Mouse (Mus musculus) urinary bladder, postnatal 36 days (tissue): ENCODE results near the gene C8b.

Experiments used
- DNase-seq, 2 experiments: peaks; one replicate each; pipeline ENCODE4 v3.0.0; 2022; ENCODE audit warnings: low spot score in 2 of 2, mixed read lengths in 1 of 2

The C8b gene

DNA sequence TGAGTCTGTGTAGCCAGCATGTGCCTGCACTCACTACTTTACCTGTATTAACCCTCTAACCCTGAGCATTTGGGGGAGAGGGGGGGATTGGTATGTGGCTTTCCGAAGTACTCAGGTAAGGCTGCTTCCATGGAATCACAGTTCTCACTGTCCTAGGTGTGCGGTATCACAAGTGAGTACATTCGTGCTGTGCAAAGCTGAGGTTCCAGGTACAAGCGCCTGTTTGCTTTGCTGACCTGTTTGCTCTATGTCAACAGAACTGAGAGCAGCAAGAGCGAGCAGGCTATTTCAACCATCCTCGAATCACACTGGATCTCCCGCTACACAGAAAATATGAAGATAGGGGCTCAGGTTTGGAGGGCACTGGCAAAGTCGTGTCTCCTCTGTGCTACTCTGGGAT is at the start of gene C8b:
Gene C8b, plus strand, starts transcription at position 253 of the 400 bp plus-strand sequence.
- DNase-seq, result no peak

DNA sequence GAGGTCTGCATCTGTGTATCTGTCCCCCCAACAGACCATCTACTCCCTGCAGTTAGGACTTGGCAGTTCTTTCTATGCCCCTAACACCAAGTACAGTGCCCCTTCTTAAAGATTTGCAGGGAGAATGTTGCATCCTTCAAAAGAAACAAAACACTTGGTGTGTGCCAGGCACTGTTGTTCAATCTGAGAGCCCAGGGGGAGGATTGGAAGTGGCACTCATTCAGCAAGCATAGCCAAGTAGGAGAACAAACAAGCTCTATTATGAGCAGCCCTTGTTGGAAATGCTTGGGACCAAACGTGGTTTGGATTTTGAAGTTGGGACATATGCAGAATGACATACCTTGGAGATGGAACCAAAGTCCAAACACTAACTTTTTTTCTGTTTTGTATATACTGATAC is 49.6 kb upstream of the C8b start:
- DNase-seq, result no peak

DNA sequence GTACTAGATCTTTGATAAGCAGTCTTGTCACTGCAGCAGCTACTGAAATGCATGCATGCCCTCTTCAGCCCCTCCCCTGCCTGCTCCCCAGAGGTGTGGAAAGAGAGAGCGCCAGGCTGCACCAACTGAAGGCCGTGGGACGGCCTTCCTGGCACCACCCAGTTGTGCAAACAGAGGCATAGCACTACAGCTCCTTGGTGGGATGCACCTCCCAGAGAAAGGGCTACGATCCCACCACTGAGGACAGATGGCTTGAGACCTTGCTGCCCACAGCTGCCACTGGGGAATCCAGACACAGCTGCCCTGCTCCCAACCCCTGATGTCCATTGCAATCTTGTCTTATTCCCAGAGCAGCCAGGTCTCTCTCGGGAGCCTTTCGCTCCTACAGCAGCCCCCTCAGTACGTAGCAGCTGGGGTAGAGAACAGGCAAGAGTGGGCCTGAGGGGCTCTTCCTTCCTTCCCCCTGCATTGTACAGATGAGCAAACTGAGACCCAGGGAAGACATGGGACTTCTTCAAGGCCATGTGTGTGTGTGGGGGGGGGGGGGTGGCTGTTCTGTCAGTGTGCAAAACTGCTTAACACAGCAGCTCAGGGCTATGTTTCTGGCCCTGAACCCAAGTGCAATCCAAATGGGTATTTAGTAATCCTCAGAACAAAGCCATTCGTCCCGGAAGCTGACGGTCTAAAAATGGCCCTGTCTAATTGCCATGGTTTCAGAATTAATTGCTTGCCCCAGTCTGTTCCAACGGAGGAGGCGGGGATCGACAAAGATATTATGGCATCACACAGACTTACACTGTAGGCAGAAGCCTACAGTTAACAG is 46.9 kb upstream of the C8b start:
- DNase-seq, result no peak

DNA sequence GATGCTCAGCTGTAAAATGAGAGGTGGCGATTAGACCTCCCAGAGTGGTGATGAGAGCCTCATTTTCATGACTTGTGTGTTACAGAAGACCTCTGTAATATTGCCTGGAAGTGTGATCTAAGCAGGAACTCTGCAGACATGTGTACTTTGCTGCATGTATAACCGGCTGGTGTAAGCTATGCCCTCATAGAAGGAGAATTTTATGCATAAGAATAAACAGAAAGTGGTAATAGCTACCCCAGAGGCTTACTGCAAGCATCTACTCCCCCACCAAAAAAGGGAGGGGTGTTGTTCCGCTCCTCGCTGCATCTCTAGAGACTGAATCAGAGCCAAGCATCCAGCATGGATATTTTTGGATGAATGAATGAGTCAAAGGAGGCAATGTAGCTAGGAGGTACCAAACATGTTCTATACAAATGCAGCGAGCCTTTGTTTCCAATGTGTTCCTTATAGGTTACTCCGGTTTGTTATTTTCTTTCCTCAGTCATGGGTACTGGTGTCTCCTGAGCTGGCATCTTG is 42.5 kb upstream of the C8b start:
- no peak for DNase-seq

DNA sequence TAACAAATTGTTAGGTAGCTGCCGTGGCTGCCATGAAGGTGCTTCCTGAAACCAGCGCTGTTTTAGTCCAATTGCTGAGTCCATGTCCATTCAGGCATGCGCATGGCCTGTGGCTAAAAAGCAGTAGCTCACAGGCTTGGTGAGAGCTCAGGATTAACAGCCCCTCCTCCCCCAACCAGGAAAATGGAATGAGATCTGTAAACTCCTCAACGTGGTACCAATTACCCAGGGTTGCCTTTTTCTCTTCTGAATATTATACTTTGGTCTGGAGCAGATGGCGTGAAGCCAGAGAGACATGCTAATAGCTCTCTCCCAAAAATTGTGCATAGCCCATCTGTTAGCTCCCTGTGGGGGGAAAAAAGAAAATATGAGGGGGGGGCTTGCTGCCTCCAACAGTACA is 41.9 kb upstream of the C8b start:
- no peak for DNase-seq

DNA sequence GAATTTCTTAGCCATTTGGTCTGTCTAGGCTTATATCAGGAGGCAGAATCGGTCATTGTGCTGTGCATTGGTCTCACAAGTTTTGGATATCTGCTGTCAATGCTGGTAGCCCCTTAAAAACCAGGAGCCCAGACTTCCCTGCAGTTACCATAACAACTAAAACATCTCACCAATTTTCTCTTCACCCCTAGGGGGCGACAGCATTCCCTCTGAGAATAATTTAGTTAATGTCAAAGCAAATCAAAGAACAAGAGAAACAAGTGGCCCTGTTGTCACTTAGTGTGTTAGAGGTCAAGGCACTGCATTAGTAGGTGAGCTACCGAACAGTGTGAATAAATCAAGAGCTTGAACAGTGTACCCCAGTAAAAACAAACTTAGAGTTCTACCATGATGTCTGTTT is 40.4 kb upstream of the C8b start:
- no peak for DNase-seq

DNA sequence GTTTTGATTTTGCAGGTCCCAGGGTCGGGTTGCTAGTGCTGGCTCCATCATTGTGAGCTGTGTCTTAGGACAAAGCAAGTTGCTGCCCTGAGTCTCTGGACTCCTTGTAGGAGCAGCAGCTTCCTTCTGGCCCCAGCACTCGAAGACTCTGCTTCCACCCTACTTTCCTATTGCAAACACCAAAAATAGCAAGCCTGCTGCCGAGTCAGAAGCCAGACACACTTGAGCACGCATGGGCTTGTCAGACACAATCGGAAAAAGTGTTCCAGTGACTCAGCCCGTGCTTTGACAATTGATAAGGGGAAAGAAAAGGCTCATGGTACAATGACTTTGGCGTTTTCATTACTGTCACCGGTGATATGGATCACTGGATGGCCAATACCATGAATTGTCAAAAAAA is 36.9 kb upstream of the C8b start:
- DNase-seq, result peak; percentile 28 to 38

DNA sequence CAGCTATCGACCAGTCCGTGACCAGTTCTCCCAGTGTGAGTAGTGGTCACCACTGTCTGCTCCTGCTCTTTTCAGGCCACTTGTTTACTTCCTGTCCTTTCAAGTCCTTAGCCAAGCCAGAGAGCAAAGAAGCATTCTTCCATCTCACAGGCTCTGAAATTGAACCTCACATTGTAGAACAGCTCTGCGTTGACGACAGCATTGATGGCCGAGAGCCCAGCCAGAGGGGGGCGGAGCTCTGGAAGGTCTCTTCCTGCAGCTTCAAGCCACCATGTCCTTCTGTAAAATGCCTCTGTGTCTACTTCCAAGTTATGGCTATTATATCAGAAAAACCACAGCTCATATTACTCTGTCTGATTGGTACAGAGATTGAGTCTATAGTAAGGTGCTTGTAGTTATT is 19.6 kb upstream of the C8b start:
- DNase-seq, result no peak

DNA sequence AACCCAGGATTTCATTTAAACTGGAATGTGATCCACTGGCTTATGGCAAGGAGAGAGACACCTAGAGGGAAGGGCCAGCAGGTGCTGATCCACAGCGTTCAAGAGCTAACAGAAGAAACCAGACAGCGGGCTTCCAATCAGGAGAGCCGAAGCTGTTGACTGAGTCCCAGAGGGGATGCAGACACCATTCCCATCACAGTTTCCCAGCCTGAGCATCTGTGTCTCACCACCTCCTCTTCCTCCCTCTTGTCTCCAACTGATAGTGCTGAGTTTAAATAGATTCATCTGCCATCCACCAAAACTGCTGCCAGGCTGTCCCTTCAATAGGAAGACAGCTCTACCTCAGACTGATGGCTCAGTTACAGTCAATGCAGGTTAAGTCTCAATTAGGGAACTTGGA is 12.0 kb upstream of the C8b start:
- no peak for DNase-seq

DNA sequence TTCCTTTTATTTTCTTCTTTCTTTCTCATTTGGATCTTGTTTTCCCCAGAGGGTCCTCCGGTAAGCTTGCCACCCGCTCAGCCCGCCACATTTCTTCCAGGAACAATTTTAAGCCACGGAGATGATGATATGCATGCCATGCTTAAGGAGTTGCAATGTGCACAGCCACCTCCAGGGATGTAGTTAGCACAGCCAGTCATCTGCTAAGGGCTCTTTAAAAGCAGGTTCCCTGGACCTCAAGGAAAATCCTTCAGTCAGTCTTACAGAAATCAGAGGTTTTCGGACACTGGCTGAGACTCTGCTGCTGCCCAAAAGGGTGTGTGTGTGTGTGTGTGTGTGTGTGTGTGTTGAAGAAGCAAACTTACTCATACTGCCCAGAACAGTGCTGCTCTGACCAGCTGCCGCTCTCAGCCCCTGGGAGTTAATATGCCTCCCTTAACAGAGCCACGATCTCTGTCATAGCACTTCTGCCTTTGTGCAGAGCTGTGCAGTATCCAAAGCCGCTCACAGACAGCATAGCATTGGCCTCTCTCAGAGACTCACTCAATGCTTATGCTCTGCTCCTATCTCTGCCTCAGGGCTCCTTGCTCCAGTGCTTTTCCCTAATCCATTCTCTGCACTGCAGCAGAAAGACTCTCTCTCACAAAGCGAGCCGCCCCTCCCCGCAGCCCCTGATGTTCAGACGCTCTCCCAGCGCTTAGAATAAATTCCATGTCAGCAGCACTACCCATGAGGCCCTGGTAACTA is 5.1 kb upstream of the C8b start:
- DNase-seq, result no peak

DNA sequence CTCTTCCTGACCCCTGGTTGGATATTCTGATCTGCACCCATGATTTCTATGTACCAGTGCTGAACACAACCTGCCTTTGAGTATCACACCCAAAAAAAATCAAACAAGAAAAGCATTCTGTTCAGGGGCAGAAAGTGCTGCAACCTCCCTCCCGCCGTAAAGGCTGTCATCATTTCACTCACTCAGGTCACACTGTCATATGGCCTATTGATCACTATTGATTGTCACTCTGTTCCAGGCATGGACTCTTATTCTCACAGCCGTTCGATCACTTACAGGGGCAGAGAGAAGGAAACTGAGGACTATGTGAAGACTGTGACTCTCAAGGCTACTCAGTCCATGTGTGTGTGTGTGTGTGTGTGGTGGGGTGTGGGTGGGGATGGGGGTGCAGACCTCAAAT is 2.1 kb downstream of the C8b start:
- DNase-seq, result no peak

DNA sequence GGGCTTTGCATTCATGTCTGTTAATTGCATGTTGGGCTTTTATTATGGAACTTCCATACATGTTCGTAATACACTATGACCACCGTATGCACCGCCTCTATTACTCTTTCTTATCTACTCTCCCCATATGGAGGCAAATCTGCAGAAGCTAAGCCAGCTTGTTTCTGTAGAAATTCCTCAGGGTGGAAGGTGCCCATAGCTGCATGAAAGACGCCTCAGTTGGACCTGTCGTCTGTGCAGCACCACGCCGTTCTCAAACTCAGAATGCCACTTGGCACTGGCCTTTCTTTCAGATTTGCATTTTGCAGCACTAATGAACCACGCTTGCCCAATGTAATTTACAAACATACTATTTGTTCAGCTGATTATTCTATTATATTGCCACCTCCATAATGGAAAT is 3.5 kb downstream of the C8b start:
- DNase-seq, result no peak

DNA sequence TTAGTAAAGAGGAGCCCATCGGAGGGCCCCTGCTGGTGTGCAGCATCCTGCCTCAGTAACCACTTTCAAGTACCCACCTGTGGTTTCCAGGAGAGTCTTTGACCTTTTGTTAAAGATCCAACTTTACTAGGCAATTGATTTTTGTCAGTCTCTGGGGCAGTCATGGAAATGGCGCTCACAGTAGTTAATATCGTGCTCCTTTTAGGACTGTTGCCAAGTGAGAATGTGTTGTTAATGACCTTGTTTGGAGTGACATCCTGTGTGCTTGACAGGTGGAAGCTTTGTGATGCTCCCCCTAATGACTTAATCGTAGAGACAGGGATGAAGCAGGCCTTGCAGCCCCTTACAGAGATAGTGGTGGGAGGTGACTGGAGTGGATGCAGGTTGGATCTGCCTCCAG is 4.2 kb downstream of the C8b start:
- no peak for DNase-seq

DNA sequence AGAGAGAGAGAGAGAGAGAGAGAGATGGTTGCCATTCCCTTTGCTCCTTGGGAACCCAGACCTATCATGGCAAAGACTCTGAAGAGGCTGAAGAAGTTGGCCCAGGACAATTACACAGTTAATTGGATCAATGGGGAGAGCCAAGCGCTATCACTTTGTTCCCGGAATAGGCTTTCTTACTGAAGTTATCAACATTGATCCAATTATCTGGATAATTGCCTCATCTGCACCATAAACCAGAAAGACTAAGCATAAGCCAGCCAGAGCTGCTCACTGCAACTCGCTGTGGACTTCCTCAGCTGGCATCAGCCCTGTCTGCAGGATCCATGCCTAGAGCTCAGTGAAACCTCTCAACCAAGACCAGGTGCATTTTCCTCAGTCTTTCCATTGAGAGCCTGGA is 9.5 kb downstream of the C8b start:
- DNase-seq, result no peak

DNA sequence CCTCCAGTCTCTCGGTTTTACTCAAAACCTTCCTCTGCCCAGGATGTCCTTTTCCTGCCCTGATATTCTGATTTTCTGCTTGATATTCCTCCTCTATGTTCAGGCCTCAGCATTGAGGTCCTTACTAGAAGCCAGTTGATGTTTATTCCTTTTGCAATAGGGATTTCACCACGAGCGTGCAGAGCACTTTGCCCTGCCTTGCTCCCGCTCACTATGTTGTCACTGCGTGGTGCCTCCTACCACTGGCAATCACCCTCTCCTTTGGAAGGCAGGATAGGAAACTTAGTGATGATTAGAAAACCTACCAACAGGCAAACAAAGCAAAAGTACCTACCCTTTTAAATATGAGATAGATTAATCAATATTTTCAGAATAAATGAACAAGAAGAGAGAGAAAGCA is 13.3 kb downstream of the C8b start:
- no peak for DNase-seq

DNA sequence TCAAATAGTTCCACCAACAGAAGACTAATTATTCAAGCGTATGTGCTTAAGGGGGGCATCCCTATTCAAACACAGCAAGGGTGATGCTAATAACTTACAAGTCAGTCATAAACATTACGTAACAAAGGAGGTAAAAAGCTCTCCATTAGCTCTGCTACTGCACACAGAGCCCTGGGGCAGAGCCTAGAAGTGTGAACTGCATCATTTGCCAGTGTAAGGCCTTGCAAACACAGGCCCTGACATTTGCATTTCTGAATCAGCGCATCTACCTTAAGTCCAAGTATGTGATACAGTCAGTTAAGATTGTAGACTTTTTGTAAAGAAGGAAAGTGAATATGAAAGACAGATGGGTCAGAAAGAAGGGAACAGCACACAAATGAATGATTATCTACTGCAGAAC is 15.3 kb downstream of the C8b start:
- DNase-seq, result no peak

DNA sequence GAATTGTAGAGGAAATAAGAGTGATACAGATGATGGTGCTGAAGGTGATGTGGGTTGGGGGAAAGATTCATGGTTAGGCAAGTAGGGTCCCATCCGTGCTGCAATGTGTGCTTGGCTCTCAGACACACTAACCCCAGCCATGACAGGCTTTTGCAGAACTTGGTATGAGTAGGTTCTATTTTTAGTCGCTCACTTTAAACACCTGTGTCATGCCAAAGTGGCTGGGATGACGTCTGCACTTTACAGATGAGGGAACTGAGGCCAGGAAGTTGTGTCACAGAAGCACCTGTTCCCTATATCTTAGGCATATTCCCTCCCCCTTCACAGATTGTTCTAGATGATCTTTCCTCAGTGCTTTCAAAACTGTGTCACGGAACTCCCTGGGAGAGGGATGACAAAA is 16.2 kb downstream of the C8b start:
- DNase-seq, result no peak

DNA sequence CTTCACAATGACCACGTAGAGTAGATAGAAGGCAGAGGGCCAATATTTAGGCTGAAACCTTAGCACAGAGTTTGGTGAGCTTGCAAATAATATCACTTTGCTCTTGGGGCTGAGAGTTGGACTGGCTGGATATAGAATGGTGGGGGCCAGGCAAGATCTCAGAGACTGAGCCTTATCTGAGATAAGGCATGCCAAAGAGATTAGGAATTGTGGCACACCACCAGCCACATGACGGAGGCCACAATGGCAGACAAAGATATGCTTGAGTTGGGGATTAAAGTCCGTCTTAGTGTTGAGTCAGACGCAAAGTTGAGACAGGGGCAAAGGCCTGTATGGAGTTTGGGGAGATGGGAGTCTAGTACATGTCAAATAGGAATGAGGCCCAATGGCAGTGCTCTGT is 26.0 kb downstream of the C8b start:
- no peak for DNase-seq

DNA sequence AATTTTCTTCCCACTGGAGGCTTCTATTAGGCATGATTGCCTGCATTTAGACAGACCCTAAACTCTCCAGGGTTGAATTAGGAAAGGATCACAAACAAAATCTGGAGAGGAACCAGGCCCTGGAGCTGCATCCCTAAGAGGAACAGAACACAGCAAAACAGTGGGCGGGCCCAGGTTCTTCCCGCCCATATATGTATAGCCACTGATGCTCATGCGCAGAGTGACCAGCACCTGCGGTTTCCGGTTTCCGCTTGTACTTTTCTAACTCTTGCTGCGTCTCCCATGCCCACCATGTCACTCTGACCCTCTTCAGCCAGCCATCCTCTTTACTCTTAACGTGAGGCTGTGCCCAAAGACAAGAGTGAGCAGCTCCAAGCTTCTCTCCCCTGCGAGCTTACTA is 32.8 kb downstream of the C8b start:
- no peak for DNase-seq

DNA sequence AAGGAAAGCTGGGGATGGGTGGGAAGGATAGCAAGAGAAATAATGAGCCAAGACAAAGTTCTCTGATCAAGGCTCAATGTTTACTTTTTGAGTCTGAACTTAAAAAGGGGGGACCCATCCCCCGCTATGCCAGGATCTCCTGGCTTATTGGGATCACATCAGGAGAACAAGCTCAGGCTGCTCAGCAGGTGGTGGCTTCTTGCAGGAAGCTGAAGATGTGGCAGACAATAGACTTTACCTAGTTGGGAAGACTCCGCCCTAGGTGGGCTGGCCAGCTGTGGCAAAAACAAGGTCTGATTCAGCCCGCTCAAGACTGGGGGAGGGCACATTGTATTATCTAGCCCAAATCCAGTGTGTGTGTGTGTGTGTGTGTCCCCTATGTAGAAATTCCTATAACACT is 35.5 kb downstream of the C8b start:
- DNase-seq, result no peak

DNA sequence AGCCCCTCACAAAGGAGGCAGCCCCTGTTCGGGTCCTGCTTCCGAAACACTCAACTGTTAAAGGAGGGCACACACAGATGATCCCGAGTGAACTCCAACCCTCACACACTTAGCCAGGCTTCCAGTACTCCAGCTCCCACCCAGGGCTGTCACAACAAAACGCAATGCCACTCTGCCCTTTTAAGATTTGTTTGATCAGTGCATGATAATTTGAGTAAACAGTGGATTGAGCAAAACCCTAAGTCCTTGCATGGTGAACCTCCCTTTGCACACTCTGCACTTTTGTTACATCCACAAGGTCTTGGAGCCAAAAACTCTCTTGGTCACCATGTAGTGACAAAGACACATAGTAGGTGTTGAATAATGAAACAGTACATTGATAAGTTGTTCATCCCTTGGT is 38.0 kb downstream of the C8b start:
- DNase-seq, result no peak

DNA sequence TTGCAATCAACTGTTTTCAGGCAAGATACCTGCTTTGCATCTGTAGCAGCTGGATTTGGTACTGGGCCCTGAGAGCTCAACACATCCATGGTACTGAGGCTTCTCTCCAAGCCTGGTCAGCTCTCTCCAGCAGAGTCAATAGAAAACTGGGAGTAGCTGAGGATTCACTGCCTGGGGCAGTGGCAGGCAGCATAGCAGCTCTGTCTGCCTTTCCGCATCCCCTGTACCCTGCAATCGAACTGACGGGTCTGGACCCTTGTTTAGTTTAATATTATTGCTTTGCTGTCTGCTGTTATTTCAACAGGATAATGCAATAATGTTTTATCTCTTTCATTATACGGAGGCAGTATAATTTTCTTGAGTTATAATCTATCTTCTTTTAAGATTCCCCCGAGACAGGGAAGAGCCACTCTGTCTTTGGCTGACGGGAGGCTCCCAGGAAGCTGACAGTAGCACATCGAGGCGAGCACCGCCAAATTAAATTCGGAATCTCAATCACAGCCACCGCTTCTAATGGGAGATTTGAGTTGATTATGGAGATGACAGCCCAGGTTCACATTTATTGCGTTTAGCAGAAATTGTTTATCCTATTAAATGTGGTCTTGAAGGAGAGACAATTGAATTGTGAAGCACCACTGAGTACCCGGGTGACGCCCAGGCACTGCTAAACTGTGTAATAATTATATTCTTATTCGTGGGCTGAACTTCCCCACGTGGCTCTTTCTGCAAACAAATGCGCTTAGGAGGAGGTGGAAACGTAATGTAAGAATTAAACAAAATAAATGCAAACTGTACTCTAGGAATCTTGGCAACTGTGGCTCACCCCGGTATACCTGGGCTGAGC is 39.5 kb downstream of the C8b start:
- no peak for DNase-seq
